Mouse (Mus musculus) thymus, postnatal 0 days (tissue): ENCODE results near the gene Ets2. TPM values are rescaled to one million over a fixed set of nuclear protein-coding genes. Genes with fewer than 3 reads are reported as not detected.
"Not testable (repeated sequence)": the region's sequence is repeated elsewhere in the genome, so short reads cannot be mapped to it uniquely, and the experiment has no call there.

ENCODE experiments used
- DNase-seq: peaks from one replicate; pipeline ENCODE4 v3.0.0-alpha.2; 2015; ENCODE audit warnings: low spot score
- polyA plus RNA-seq: library from polyadenylated mRNA; unstranded; fragments of >200 nt; fragmentation: Nextera tagmentation; extraction: Ambion mirVana; gene quantifications from 2 replicates; pipeline ENCODE4 v1.2.1, GENCODE M21; 2015

The Ets2 gene
- polyA plus RNA-seq, 1 experiment from 2014 or later: 277 TPM

GRCm38 (mm10) chr16:95699721-95700120, 2.2 kb upstream of the Ets2 start:
- DNase-seq: no peak

DNA sequence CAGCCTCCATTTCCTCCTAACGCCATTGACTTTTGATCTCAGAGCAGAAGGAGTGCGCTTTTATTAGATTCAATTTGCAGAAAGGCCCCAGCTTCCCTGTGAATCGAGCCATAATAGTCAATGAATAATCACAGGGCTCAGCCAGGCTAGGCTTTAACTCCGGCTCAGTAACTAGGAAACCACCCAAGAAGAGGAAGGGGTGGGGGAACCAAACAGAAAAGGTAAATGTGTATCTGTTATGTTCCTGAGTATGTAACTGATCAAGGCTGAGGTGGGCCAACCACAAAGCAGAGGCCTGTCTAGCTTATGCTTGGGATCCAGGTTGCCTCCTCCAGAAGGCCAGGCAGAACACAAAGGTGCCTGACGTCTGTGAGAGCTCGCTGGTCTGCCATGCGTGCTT, 1.7 kb upstream of the Ets2 start:
- DNase-seq: no peak

GRCm38 (mm10) chr16:95702562-95703545, 979 bp downstream of the Ets2 start:
- DNase-seq: peak; percentile 44

GRCm38 (mm10) chr16:95703958-95704357, 2.1 kb downstream of the Ets2 start:
- no peak for DNase-seq

DNA sequence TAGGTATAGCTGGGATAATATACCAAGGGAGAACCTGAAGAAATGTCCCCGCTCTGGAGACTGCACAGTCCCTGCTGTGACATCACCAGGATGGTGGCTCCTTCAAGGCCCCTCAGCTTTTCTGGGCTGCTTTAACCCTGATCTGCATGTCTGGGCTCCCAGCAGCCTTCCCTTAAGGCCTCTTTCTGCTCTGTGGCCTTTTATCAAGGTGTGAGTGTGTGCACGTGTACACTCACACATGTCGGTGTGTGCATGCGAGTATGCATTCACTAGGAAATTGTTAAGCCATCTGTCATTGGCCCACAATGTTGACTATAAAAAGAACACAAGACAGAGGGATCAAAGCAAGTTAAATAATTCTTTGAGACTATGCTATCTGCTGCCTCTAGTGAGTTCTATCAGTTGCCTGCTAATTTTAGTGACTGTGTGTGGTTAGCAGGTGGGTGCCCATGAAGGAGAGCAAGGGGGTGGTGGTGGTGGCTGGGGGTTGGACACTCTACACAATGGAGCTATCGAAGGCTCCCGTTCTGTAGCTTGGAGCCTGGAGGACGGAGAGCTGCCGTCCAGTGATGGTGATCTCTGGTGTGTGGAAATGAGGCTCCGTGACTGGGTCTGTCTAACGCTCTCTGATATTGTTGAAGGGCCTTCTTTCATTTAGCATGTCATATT, 2.9 kb downstream of the Ets2 start:
- DNase-seq: peak; percentile 47

DNA sequence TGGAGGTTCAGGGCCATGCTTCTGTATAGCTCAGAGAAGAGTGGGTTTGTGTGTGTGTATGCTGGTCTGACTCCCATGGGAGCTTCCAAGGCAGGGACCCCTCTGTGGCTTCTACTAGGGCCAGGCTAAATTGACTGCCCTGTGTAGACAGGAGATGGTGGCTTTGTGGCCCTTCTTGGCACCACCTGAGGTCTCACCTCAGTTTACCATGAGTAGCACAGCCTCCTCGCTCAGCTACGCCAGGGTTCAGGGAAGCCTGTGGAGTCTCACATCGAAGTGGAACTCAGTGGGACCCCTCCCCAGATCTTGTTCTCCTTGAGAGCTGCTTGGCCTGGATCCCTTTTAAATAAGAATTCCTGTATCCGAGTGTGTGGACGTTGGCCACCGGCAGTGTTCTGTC, 3.9 kb downstream of the Ets2 start:
- DNase-seq: no peak

GRCm38 (mm10) chr16:95708211-95709004, 6.5 kb downstream of the Ets2 start:
- DNase-seq: no peak

- no peak for DNase-seq
Measured at GRCm38 (mm10) chr16:95709175-95709574, 7.3 kb downstream of the Ets2 start.

- no peak for DNase-seq
Measured at GRCm38 (mm10) chr16:95710129-95710528, 8.3 kb downstream of the Ets2 start.

- DNase-seq: no peak
Measured at GRCm38 (mm10) chr16:95712121-95712520, 10.2 kb downstream of the Ets2 start.

- DNase-seq: not testable (repeated sequence)
Measured at GRCm38 (mm10) chr16:95713077-95713476, 11.2 kb downstream of the Ets2 start.

DNA sequence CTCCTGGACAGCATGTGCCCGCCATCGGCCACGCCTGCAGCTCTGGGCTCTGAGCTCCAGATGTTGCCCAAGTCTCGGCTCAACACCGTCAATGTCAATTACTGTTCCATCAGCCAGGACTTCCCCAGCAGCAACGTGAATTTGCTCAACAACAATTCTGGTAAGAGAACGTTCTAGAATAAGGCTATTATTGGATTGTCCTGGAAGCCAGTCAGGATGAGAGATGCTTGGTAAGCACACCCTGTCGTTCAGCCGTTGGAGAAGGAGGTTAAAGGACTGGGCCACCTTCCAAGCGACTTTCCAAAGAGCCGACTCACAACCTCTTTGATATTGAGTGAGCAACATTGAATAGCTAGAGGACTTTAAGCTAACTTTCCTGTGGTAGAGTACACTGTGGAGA, 13.2 kb downstream of the Ets2 start:
- DNase-seq: no peak

DNA sequence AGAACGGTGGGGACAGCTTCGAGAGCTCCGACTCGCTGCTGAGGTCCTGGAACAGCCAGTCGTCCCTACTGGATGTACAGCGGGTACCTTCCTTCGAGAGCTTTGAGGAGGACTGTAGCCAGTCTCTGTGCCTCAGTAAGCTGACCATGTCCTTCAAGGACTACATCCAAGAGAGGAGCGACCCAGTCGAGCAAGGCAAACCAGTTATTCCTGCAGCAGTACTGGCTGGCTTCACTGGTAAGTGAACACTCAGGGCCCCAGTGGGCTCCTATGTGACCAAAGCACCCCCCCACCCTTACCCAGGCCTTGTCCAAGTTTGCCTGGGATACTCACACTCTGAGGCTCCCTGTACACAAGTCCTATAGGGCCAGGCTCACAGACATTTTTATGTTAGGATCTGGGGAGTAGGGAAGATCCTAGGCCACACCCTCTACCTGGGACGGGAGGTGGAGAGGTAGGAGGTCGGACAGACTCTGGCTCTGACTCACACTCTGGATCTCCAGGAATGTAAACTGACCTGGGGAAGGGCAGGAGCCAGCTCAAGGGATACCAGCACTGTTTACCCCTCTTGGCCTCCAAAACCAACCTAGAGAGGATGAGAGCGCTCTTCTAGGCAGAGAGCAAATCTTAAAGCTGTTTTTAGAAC, 14.3 kb downstream of the Ets2 start:
- DNase-seq: no peak

GRCm38 (mm10) chr16:95717631-95718030, 15.8 kb downstream of the Ets2 start:
- DNase-seq: no peak

DNA sequence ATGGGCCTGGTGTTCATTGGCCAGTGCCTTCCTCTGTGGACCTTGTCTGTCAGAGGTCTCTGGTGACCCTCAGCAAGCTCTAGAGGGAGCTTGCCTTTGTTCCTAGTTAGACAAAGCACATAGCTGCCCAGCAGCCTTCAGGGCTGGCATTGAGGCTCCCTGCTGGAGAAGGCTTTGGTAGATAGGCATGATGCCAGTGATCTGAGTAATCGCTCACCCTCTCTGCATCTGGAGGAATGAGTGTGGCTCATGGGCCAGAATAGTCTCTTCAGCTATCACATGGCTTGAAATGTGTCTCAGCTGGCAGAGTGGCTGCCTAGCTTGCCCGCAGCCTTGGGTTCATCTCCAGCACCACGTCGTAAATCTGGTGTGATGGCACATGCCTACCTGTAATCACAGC, 16.2 kb downstream of the Ets2 start:
- no peak for DNase-seq

DNA sequence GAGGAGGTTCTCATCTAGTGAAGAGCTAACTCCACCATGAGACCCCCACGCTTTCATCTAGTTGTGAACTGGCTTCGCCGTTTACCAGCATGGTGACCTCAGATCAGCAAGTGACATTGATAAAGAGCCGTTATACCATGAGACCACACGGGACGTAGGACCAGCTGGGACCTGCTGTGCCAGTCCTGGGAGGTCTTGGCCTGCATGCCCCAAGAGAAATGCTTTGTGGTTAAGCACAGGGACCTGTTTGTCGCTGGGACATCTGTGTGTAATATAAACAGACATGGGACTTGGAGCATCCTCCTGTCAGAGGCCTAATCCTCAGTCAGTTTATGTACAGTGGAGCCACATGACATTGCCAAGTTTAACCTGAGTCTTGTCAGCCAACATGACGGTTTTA, 18.7 kb downstream of the Ets2 start:
- no peak for DNase-seq

DNA sequence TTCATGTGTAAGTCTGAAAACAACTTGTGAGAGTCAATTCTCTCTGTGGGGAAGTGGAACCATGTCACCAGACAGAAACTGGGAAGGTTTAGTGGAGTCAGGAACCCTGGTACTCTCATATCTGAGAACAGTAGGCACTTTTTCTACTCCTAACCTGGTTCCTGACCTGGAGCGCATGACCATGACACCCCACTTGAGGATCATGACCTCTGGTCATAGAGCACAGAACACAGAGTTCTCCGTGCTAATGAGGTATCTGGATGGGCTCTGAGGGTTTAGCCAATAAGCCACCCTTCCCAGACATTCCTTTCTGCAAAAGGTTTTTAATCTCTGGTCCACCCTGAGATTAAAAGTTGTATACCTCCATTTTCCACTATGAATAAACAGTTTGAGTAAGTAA, 22.4 kb downstream of the Ets2 start:
- DNase-seq: no peak

DNA sequence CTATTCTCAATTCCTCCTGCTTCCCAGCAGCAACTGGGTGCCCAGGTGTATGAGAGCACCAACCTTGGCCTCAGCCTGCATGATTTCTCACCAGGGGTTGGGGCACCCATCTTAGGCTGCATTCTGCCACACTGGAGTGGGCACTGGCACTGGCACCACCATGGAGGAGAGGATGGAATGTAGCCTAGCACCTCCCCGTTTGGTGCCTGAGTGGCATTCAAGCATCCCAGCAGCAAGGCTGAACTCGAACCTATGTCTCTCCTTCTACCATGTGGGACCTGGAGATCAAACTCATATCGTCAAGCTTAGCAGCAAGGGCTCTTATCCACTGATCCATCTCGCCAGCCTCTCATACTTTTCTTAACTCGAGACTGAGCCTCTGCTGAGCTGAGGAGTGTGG, 22.9 kb downstream of the Ets2 start:
- DNase-seq: no peak

- no peak for DNase-seq
Measured at GRCm38 (mm10) chr16:95726802-95727201, 24.9 kb downstream of the Ets2 start.

- peak; percentile 42 for DNase-seq
Measured at GRCm38 (mm10) chr16:95728453-95729435, 26.9 kb downstream of the Ets2 start.
